ENCODE assay signal across 31 mouse cellular contexts in the genomic region with DNA sequence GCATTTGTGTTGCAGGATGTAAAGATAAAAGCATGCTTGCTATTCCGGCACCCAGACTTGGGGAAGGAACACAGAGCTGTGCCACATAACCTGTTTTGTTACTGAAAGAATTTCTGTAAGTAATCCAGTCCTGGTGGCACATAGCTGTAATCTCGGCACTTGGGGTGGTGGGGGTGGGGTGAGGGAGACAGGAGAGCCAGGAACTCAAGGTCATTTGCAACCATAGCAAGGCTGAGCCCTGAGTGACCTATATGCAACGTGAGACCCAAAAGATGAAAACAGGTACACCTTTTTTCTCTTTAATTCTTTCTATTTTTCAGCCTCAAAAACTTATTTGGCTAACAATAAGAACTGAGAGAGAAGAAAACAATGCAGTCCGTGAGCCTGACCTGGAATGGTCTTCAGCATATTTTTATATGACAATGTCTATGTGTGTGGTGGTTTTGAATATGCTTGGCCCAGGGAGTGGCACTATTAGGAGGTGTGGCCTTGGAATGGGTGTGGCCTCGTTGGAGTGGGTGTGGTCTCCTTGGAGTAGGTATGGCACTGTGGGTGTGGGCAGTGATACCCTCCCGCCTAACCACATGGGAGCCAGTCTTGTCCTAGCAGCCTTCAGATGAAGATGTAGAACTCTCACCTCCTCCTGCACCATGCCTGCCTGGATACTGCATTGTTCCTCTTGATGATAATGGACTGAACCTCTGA. TPM values are rescaled to one million over a fixed set of nuclear protein-coding genes. Genes with fewer than 3 reads are reported as not detected.
DNase-seq lines count a peak whose midpoint lies in the region; ATAC-seq and TF ChIP-seq lines count a peak whose summit lies in the region.
"Had no signal": no experiment of that assay in that cellular context is flagged by ENCODE, and none has a peak within 500 bp of the region (broad histone marks: within the 10 kb centered on the region; RNA-seq: fewer than 3 reads in every experiment).

No protein-coding gene starts in this region.

- no peak for TF ChIP-seq POLR2A in ES-Bruce4 (IDR thresholded peaks at IDR 0.05; ENCODE audit: insufficient read depth, low read length)

- no peaks in the 10 kb centered on the region for H3K9me3 ChIP-seq in heart, embryonic 13.5 days
- no peaks in the 10 kb centered on the region for H3K9me3 ChIP-seq in liver, embryonic 13.5 days (replicated peaks)
- H3K9me3 ChIP-seq in liver, embryonic 11.5 days (ENCODE audit: control insufficient read depth, low read length): no peaks in the 10 kb centered on the region
- H3K9me3 ChIP-seq in ES-Bruce4 (replicated peaks; ENCODE audit: control insufficient read depth, insufficient read depth, low read length, poor library complexity, severe bottlenecking): no peaks in the 10 kb centered on the region
- peaks cover 3% of the 10 kb centered on the region; the same call in 1 of the 2 replicates for H3K9me3 ChIP-seq in forebrain, embryonic 10.5 days
- H3K9me3 ChIP-seq: hindbrain, embryonic 12.5 days; liver, embryonic 12.5 days; midbrain, embryonic 10.5 days; neural tube, embryonic 15.5 days had no signal

- H3K36me3 ChIP-seq in heart, embryonic 13.5 days: no peaks in the 10 kb centered on the region
- no peaks in the 10 kb centered on the region for H3K36me3 ChIP-seq in liver, embryonic 13.5 days
- H3K36me3 ChIP-seq in liver, embryonic 11.5 days (ENCODE audit: control insufficient read depth, insufficient read depth, low read length): no peaks in the 10 kb centered on the region
- no peaks in the 10 kb centered on the region for H3K36me3 ChIP-seq in ES-Bruce4 (ENCODE audit: control insufficient read depth, insufficient read depth, low read length, poor library complexity, severe bottlenecking)
- no peaks in the 10 kb centered on the region for H3K36me3 ChIP-seq in forebrain, embryonic 10.5 days (replicated peaks)
- H3K36me3 ChIP-seq: embryonic facial prominence, embryonic 10.5 days; hindbrain, embryonic 12.5 days; liver, embryonic 12.5 days; midbrain, embryonic 10.5 days; neural tube, embryonic 15.5 days had no signal

- DNase-seq in heart, postnatal 36 days: no peak
- peak; percentile 11 for DNase-seq in liver, embryonic 13.5 days
- DNase-seq in liver, embryonic 11.5 days (ENCODE audit: low spot score): no peak
- peak; percentile 89 for DNase-seq in ZHBTc4 (ENCODE audit: low read depth, low spot score)
- DNase-seq in forebrain, embryonic 10.5 days (ENCODE audit: extremely low spot score, low spot score): no peak
- DNase-seq: adrenal gland, adult 8-10 months; cerebellum, adult 11-12 months; cerebellum, postnatal 10 days; kidney, postnatal 25 days; thymus, adult 18-20 months; thymus, postnatal 36 days had no signal

- peak; percentile 48; the same call in 1 of the 2 replicates for TF ChIP-seq EP300 in ES-Bruce4 (IDR thresholded peaks at IDR 0.05; ENCODE audit: insufficient read depth, low read depth, low read length)

- H3K27me3 ChIP-seq in heart, embryonic 13.5 days (replicated peaks): peaks cover 4% of the 10 kb centered on the region
- H3K27me3 ChIP-seq in liver, embryonic 13.5 days: no peaks in the 10 kb centered on the region
- peaks cover 2% of the 10 kb centered on the region; the same call in 1 of the 2 replicates for H3K27me3 ChIP-seq in liver, embryonic 11.5 days (replicated peaks; ENCODE audit: control insufficient read depth, insufficient read depth, low read length)
- H3K27me3 ChIP-seq in ES-Bruce4 (ENCODE audit: control insufficient read depth, insufficient read depth, low read length, poor library complexity, severe bottlenecking): no peaks in the 10 kb centered on the region
- peaks cover 16% of the 10 kb centered on the region for H3K27me3 ChIP-seq in forebrain, embryonic 10.5 days (ENCODE audit: poor library complexity, severe bottlenecking)
- H3K27me3 ChIP-seq: neural tube, embryonic 15.5 days had no signal

- no peak for TF ChIP-seq CTCF in ES-Bruce4 (IDR thresholded peaks at IDR 0.05; ENCODE audit: low read depth, low read length)

- intact Hi-C loops in heart, postnatal 36 days (cut with DNase I): loop anchor here (5.0 kb wide), 2 partner anchors 88 to 258 kb away; no protein-coding TSS in a partner anchor

- 49% methylated on average over 6 of the region's 6 CpGs for WGBS in heart, embryonic 13.5 days
- 51% methylated on average over 6 of the region's 6 CpGs for WGBS in liver, embryonic 13.5 days (ENCODE audit: insufficient replicate concordance)
- WGBS in liver, embryonic 11.5 days: 63% methylated on average over 6 of the region's 6 CpGs
- WGBS in forebrain, embryonic 10.5 days: 66% methylated on average over 6 of the region's 6 CpGs

- peaks cover 54% of the 10 kb centered on the region for H3K4me1 ChIP-seq in heart, embryonic 13.5 days
- H3K4me1 ChIP-seq in liver, embryonic 13.5 days (replicated peaks): peaks cover 6% of the 10 kb centered on the region
- peaks cover 6% of the 10 kb centered on the region; the same call in 1 of the 2 replicates for H3K4me1 ChIP-seq in liver, embryonic 11.5 days (replicated peaks; ENCODE audit: control insufficient read depth, insufficient read depth, low read length)
- H3K4me1 ChIP-seq in ES-Bruce4 (ENCODE audit: control insufficient read depth, insufficient read depth, low read length): peaks cover 2% of the 10 kb centered on the region
- H3K4me1 ChIP-seq in forebrain, embryonic 10.5 days: peaks cover 24% of the 10 kb centered on the region

- no peak overlapping the region for H3K9ac ChIP-seq in heart, embryonic 13.5 days
- H3K9ac ChIP-seq in liver, embryonic 13.5 days: no peak overlapping the region
- no peak overlapping the region for H3K9ac ChIP-seq in liver, embryonic 11.5 days (ENCODE audit: low read depth, low read length)
- no peak overlapping the region for H3K9ac ChIP-seq in ES-Bruce4 (ENCODE audit: low read depth, poor library complexity, severe bottlenecking)
- H3K9ac ChIP-seq: forebrain, postnatal 0 days; hindbrain, embryonic 12.5 days; liver, embryonic 12.5 days; lung, embryonic 14.5 days; neural tube, embryonic 15.5 days had no signal

- no peak for ATAC-seq in heart, embryonic 13.5 days (ENCODE audit: extremely low read depth, insufficient number of reproducible peaks, low FRiP score, low TSS enrichment)
- 0 out of 2 replicates have a peak, but pooled peaks have one; percentile 15 for ATAC-seq in liver, embryonic 13.5 days (ENCODE audit: low read depth)
- ATAC-seq in liver, embryonic 11.5 days (replicated peaks; ENCODE audit: low FRiP score): no peak
- ATAC-seq: activated CD4-positive, CD25-positive, alpha-beta regulatory T cell, adult 4 months; intestine, postnatal 0 days; liver, embryonic 12.5 days had no signal

- H3K27ac ChIP-seq in heart, embryonic 13.5 days (replicated peaks): peak overlapping the region; percentile 96
- H3K27ac ChIP-seq in liver, embryonic 13.5 days: no peak overlapping the region
- H3K27ac ChIP-seq in liver, embryonic 11.5 days (ENCODE audit: low read depth, low read length): no peak overlapping the region
- peak overlapping the region; percentile 80 for H3K27ac ChIP-seq in ES-Bruce4 (ENCODE audit: insufficient read depth, low read length)
- no peak overlapping the region for H3K27ac ChIP-seq in forebrain, embryonic 10.5 days
- H3K27ac ChIP-seq: embryonic facial prominence, embryonic 10.5 days; hindbrain, embryonic 12.5 days; layer of hippocampus, adult 2 months; liver, embryonic 12.5 days; midbrain, embryonic 10.5 days; neural tube, embryonic 15.5 days had no signal

- H3K4me2 ChIP-seq in heart, embryonic 13.5 days: no peak overlapping the region
- no peak overlapping the region for H3K4me2 ChIP-seq in liver, embryonic 13.5 days
- H3K4me2 ChIP-seq in liver, embryonic 11.5 days: no peak overlapping the region
- H3K4me2 ChIP-seq: hindbrain, embryonic 12.5 days; liver, embryonic 12.5 days; lung, embryonic 14.5 days; neural tube, embryonic 15.5 days had no signal

- no peak overlapping the region for H3K4me3 ChIP-seq in heart, embryonic 13.5 days
- H3K4me3 ChIP-seq in liver, embryonic 13.5 days (replicated peaks): no peak overlapping the region
- no peak overlapping the region for H3K4me3 ChIP-seq in liver, embryonic 11.5 days (ENCODE audit: low read depth, low read length)
- H3K4me3 ChIP-seq in ES-Bruce4 (ENCODE audit: low read depth, low read length): no peak overlapping the region
- H3K4me3 ChIP-seq in forebrain, embryonic 10.5 days: no peak overlapping the region
- H3K4me3 ChIP-seq: embryonic facial prominence, embryonic 10.5 days; hindbrain, embryonic 12.5 days; layer of hippocampus, adult 2 months; liver, embryonic 12.5 days; midbrain, embryonic 10.5 days; neural tube, embryonic 15.5 days had no signal

RNA-seq across cellular contexts. Expression of gene 1700016D06Rik, which starts 4.0 kb away (rescaled TPM):
- polyA plus RNA-seq in heart, embryonic 13.5 days (2015; fragmentation: Nextera tagmentation; extraction: Ambion mirVana): not detected in 2 replicates
- total RNA-seq in heart, postnatal 36 days (2021): not detected
- polyA plus RNA-seq in liver, embryonic 13.5 days (2015; fragmentation: Nextera tagmentation; extraction: Ambion mirVana): not detected in 2 replicates
- not detected in 2 replicates for polyA plus RNA-seq in liver, embryonic 11.5 days (2014; fragmentation: Nextera tagmentation; extraction: Ambion mirVana)
- polyA plus RNA-seq in ES-Bruce4 (2011; ENCODE audit: insufficient read depth, insufficient read length, low read depth, missing spikeins): not detected in 2 replicates
- polyA plus RNA-seq in forebrain, embryonic 10.5 days (2016; fragmentation: Nextera tagmentation; extraction: Ambion mirVana): not detected in 2 replicates
- total RNA-seq: adrenal gland, adult 8-10 months; forebrain, postnatal 0 days; gastrocnemius, postnatal 4 days; layer of hippocampus, adult 2 months; layer of hippocampus, postnatal 25 days; left cerebral cortex, postnatal 10 days had no signal
- polyA plus RNA-seq: cortical plate, adult 2 months; embryonic facial prominence, embryonic 10.5 days; forebrain, embryonic 11.5 days; hindbrain, embryonic 12.5 days; intestine, postnatal 0 days; kidney, embryonic 14.5 days; limb, embryonic 11.5 days; liver, embryonic 12.5 days; lung, embryonic 14.5 days; neural tube, embryonic 15.5 days; stomach, embryonic 16.5 days had no signal

RNA-seq across cellular contexts. Expression of gene Arhgef7, which starts 22.7 kb away (rescaled TPM):
- polyA plus RNA-seq in heart, embryonic 13.5 days (2015; fragmentation: Nextera tagmentation; extraction: Ambion mirVana): 44.8 and 45.8 TPM in 2 replicates
- 100 to 1,000 TPM; 125 to 130 TPM for total RNA-seq in heart, postnatal 36 days (2021)
- 9.4 and 11.5 TPM in 2 replicates for polyA plus RNA-seq in liver, embryonic 13.5 days (2015; fragmentation: Nextera tagmentation; extraction: Ambion mirVana)
- polyA plus RNA-seq in liver, embryonic 11.5 days (2014; fragmentation: Nextera tagmentation; extraction: Ambion mirVana): 30.1 and 31.1 TPM in 2 replicates
- polyA plus RNA-seq in ES-Bruce4 (2011; ENCODE audit: insufficient read depth, insufficient read length, low read depth, missing spikeins): 38.5 and 38.7 TPM in 2 replicates
- 54.6 and 56.9 TPM in 2 replicates for polyA plus RNA-seq in forebrain, embryonic 10.5 days (2016; fragmentation: Nextera tagmentation; extraction: Ambion mirVana)

Comparison
In these comparisons a context has a peak if more than half of its experiments do, and no peak if none do; other contexts are left out.
1. DNase-seq: peak in liver, embryonic 13.5 days (single experiment) and ZHBTc4 (single experiment); none in heart, postnatal 36 days (0 of 2), liver, embryonic 11.5 days (single experiment) and forebrain, embryonic 10.5 days (single experiment).
2. H3K27ac ChIP-seq: peak in heart, embryonic 13.5 days (single experiment) and ES-Bruce4 (single experiment); none in liver, embryonic 13.5 days (single experiment), liver, embryonic 11.5 days (single experiment) and forebrain, embryonic 10.5 days (single experiment).